Mouse (Mus musculus) gastrocnemius, adult 18-20 months (tissue): Measurements from ENCODE around the gene Snx4. TPM values are rescaled to one million over a fixed set of nuclear protein-coding genes. Genes with fewer than 3 reads are reported as not detected.
A peak's percentile ranks its signal among the peaks of the same experiment; 100 is the strongest.

Experiments used
- DNase-seq: peaks from one replicate; pipeline ENCODE4 v3.0.0; 2021; ENCODE audit warnings: low spot score
- total RNA-seq, 2 experiments: library from RNA; stranded (reverse); gene quantifications; 2 replicates each; pipeline ENCODE4 v1.2.3; 2021

The Snx4 gene
- total RNA-seq, 2 experiments from 2014 or later: 11.5 to 14.8 TPM

DNA sequence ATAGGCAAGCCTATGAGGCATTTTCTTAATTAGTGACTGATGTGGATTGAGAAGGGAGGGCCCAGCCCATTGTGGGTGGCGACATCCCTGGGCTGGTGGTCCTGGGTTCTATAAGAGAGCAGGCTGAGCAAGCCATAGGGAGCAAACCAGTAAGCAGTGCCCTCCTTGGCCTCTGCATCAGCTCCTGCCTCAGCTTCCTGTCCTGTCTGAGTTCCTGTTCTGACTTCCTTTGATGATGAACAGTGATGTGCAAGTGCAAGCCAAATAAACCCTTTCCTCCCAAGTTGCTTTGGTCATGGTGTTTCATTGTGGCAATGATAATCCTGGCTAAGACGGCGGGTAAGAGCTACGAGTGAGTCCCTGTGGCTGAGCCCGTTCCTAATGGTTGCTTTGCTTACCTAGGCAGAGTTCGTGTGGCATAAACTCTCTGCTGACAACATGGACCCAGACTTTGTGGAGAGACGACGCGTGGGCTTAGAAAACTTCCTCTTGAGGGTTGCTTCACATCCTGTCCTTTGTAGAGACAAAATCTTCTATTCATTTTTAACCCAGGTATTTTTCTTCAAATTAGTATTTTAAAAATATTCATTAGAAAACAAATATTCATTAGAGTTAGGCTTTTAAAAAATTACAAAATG is 16.5 kb downstream of the Snx4 start:
- DNase-seq: no peak

DNA sequence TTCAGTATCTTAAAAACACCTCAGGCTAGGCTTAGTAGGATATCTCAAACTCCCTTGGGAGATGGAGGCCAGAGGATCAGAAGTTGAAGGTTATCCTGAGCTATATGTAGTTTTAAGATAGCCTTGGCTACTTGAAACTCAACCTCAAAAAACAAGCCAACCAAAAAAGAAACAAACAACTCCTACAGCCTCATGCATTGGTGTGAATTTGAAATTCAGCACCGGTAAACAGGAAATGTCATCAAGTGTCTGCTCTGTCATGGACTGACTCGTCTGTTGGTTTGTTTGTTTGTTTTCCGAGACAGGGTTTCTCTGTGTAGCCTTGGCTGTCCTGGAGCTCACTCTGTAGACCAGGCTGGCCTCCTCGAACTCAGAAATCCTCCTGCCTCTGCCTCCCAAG is 20.6 kb downstream of the Snx4 start:
- no peak for DNase-seq

DNA sequence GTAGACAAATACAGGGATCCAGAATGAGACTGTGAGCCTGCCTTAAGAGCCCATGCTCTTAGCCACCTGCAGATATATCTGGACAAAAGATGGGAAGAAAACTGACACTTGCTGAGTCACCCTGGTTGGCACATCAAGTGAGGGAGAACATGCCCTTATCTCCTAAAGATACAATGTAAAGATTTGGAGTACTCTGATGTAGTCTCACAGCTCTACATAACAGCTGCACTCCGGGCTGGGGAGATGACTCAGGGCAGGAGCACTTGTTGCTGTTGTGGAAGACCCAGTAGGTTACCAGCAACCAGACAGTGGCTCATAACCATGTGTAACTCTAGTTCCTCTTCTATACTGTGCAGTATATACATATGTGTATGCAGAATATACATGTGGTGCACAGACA is 31.8 kb downstream of the Snx4 start:
- no peak for DNase-seq

DNA sequence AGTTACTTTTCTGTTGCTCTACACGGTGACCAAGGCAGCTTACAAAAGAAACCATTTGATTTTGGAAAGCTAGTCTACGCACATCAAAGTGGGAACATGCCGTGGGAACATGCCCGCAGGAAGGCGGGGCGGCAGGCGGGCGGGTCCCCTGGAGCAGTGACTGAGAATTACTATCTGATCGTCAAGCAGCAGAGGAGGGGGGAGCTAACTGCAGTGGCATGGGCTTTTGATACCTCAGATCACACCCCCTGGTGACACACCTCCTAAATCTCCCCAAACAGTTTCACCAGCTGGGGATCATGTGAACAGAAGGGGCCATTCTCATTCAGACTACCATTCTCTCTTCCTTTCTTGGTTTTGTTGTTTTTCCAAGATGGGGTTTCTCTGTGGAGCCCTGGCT is 37.3 kb downstream of the Snx4 start:
- no peak for DNase-seq

DNA sequence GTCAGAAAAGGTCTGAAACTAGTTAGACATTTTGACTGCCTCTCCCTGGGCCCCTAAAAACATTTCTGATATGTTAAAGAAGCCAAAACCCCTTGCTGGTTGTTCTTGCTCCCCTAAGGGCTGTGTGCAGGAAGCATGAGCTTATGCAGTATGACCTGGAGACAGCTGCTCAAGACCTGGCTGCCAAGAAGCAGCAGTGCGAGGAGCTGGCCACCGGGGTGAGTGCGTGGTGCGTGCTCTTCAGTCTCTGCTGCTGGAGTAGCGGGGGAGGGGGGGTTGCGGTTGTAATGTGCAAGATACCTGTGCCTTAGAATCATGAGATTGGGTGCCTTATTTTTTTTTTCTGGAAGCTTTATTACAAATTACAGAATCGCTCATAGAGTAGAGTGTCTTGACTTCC is 38.7 kb downstream of the Snx4 start:
- no peak for DNase-seq

DNA sequence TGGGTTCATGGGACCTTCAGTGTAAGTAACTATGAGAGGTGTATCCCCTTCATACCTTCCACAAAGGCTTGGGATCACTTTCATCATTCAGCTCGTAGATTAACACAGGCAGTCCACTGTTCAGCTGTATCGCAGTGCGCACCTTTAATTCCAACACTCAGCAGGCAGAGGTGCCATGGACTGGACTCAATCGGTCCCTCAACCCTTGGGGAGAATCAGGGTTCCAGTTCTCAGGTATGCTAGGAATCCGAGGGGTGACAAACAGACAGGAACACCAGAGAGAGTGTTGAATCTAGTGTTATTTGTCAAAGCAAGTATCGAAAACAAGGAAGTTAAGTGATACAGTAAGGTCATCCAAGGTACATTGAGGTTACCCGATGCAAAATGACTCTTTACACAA is 41.0 kb downstream of the Snx4 start:
- DNase-seq: no peak

DNA sequence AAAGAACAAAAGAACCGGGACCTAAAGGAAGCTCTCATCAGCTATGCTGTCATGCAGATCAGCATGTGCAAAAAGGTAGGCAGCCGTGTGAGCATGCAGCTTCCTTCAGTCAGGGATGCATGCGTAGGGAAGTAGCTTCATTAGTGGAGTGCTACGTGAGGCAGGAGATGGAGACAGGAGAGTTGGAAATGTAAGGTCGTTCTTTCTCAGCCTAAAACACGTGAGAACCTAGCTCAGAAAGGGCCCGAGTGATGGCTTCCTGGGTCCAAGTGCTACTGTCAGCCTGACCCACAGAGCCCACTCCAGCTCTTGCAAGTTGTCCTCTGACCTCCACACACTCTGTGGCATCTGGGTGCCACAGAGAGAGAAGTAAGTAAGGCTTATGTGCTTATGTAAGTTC is 43.4 kb downstream of the Snx4 start:
- DNase-seq: no peak

DNA sequence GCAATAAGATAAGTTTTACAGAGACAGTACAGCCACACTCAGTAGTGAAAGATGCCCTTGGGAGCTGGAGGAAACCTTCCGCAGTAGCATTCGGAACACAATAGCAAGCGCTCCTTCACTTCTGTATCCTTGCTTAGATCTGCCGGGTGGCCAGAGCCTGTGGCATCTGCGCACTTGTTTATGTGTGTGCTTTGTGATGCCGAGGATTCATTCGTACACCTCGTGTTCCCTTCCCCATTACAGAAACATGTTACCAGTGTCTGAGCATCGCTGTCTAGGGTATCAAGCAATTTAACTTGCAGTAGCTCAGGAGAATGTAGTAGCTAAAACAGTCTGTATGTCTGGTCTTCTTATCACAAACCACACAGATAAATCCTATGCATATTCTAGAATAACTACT is 44.1 kb downstream of the Snx4 start:
- DNase-seq: no peak

DNA sequence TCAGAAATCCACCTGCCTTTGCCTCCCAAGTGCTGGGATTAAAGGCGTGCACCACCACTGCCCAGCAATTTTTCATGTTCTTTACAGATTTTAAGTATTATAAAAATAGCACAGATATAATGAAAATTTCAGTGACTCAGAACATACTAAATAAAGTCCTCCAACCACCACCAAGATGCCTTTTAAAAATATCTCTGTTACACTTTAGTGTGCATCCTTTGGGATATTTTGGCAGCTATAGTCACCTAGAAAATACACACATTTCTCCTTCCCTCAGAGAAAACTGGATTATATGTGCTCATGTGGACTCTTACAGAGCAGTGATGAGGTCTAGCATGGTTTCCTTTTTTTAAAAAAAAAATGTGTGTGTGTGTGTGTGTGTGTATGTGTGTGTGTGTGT is 46.3 kb downstream of the Snx4 start:
- DNase-seq: no peak

DNA sequence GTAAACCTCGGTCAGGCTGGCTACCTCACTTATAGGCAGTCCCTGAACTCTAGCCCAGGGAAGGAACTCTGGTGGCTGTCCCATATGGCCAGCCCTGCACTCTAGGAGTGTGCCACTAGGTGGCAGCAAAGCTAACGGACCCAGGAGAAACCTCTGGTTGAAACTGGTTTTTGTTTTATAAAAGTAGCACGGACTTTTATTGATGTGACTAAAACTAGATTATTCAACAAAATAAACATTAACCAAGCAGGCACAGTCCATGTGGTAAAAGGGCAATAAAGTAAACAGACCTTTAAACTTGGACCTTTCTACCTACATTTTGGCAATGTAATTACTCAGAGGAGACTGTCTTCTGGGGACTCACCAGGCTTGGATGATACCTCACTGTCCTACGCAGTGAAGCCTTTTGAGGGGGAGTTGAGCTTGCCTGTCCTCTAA is 55.4 kb downstream of the Snx4 start:
- peak; percentile 76 for DNase-seq

DNA sequence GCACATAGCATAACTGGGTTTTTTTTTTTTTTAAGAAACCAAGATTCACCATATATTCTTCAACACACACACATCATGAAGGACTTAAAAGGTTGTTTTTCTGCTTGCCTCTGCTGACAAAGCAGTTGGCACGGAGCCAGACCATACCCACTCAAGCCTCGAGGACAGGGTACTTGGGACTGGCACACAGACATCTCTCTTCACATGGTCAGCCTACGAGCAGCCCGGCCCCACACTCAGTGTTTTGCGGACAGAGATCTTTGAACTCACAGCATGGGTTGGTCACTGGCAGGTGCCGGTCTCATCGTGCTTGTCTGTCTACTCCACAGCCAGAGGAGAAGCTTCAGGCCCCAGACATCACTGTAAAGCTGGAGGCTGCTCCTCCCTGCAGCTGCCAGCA is 56.5 kb downstream of the Snx4 start:
- DNase-seq: no peak

DNA sequence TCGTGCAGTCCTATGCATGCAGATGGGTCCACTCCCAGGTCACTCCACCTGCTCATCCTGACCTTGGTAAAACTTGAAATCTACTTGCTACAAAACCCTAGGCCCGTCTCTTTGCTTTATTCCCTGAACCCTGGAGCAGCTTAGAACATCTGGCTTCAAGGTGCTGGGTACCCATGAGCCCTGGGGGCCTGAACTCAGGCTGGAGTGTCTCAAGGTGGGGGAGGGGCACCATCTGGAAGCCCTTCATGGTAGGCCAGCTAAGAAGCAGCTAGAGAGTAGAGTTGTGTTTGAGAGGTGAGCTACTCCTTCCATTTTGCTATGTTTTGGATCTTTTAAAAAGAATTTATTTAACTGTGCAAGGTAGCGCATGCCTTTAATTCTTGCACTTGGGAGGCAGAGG is 57.8 kb downstream of the Snx4 start:
- DNase-seq: no peak

DNA sequence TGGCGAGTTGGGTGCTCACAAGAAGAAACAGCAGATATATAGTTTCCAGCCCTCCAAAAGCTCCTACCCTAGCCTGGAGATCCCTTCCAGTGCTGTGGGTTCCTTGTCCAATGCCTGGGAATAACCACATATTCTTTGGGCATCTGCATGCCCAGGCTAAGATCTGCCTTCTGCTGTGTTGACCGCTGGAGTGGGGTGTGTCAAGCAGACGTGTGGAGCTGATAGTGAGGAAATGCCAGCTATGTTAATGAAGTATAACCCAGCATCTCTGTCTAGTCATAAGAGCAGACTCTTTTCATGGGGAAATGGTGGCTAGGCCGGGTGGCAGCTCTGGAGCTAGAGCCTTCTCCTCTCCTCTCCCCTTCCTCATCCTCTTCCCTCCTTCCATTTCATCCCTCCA is 64.4 kb downstream of the Snx4 start:
- no peak for DNase-seq

DNA sequence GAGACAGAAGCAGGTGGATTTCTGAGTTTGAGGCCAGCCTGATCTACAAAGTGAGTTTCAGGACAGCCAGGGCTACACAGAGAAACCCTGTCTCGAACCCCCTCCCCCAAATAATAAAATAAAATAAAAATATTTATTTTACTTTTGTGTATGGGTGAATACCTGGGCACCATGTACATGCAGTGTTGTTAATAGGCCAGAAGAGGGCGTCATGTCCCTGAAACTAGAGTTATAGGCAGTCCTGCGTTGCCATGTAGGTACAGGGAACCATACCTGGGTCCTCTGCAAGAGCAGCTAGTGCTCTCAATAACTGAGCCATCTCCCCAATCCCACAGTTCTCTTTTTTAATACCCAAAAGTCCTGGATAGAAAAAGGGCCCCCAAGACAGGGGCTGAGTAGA is 66.4 kb downstream of the Snx4 start:
- no peak for DNase-seq

DNA sequence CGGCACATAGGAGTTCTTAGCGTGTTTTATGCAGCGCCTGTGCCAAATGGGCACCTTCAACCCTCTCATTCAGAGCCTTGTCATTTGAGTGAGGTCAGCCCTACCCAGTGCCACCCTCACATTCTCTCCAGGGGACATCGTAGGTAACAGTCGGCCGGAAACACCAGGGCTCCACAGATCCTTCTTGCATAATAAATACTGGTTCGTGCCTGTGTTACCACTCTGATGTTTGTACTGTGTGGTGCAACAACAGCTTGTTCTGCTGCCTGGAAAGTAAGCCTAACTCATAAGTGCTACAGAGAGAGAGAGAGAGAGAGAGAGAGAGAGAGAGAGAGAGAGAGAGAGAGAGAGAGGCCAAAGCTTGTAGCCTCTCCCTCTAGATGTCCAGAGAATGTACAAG is 66.8 kb downstream of the Snx4 start:
- no peak for DNase-seq

DNA sequence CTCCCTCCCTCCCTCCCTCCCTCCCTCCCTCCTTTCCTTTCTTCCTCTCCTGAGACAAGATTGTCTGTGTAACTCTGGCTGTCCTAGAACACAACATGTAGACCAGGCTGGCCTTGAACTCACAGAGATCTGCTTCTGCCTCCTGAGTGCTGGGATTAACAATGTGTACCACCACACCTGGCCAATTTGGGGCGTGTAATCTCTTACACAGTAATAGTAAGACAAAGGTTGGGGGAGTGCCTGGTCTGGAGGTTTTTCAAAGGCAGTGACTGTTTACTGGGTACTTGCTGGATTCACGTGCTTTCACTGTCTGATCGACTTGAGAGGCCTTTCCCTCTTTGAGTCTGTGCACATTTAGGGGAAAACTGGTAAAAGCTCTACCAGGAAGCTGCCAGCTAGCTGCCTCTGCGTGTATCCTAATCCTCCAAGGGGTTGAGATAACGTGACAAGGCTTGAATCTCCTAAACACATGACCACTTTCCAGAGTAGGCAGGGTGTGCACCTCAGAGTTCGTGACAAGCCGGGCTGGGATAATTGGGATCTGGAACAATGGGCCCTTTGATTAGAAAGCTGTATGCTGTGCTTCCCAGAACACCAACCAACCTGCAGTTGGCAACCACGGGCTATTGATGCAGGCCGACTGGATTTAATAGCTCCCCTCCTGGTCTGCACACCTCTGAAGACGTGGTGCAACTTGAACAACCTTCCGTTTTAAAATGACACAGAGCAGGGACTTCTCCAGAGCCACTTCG is 74.6 kb downstream of the Snx4 start:
- DNase-seq: no peak

DNA sequence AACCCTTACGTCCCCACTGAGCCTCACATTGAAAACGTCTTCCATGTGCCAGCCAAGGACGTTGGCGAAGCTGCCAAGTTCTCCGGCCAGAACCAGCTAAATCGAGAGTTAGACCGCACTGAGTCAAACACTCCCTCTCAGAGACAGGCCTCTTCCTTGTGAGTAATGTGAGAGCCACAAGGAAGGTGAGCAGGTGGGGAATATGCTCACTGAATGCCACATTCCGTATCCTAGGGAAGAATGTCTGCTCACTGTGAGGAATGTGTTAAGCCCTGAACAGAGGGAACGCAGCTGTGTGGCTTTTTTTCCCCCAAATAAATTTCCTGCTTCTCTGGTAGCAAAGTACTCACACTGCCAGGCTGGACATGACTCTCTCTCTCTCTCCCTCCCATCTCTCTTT is 75.3 kb downstream of the Snx4 start:
- DNase-seq: no peak

DNA sequence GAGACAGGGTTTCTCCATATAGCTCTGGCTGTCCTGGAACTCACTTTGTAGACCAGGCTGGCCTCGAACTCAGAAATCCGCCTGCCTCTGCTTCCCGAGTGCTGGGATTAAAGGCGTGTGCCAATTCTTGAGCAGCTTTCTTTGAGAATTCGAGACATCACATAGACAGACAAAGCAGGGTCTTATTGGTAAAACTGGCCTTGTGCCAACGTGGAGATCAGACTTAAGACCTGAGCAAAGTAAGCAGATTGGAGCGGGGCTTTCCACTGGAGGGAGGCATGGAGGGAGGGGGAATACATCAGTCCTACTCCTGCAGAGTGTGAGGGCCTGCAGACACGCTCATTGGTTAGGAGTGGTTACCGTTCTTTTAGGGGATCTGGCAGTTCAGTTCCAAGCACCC is 75.9 kb downstream of the Snx4 start:
- no peak for DNase-seq

DNA sequence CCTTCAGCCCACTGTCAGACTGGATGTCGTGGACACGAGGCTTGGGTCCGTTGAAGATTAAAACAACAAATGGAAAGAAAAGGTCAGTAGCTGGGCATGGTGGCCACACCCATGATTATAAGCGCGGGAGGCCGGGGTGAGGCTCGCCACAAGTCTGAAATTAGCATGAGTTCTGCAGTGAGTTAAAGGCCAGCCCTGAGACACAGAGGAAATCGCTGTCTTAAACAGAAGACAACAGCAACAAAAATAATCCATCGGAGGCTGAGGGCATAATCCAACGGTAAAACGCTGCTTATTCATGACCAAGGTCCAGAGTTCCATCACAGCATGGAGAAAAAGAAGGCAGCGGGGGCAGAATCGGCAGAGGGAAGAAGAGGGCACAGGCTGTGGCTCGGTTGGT is 81.8 kb downstream of the Snx4 start:
- DNase-seq: no peak

DNA sequence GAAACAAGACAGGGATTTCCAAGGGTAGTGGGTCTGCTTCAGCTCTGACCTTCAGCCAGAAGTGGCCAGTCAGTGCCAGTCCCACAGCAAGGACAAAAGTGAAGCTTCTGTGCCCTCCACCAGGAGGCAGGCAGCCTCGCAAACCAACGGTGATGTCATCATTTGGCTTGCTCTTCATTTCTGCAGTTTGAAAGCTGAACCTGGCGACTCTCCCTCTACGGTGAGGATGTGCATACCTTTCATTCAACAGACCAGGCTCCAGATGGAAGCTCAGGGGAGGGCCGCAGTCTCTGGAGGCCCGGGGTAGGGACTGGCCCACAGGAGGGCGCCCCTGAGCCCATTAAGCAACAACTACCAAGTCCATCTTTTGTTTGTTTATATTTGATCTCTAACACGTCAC is 85.9 kb downstream of the Snx4 start:
- DNase-seq: peak; percentile 46

DNA sequence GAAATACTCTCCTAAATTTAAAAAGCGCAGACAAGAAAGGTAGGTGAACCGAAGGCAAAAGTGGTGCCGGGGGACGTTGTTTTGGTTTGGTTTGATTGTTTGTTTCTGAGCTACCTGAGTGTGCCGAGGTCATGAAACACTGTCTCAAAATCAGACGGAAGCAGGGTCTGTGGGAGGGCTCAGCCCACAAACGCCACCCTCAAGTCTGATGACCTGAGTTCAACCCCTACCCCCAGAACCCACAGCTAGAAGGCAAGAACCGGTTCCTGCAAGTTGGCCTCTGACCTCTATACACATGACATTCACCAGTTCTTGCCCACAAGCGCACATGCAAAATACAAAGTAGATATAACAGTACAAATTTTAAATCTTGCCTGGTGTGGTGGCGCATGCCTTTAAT is 86.4 kb downstream of the Snx4 start:
- no peak for DNase-seq

DNA sequence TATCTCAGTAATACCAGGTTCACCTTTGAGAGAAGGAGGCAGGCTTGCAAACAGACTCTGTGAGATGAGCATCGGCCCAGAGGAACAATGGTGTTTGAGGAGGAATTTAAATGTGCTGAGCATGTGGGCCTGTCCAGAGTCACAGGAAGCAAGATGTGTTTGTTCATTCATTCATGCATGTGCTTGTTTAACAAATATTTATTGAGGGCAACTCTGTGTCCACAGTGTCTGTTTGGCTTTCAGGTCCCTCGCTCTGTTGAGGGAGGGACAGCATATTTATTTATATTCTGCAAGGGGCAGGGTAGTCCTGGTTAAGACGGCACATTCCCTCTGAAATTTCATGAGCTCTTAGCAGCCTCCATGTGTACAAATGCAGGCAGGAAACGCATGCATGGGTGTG is 87.2 kb downstream of the Snx4 start:
- DNase-seq: no peak

DNA sequence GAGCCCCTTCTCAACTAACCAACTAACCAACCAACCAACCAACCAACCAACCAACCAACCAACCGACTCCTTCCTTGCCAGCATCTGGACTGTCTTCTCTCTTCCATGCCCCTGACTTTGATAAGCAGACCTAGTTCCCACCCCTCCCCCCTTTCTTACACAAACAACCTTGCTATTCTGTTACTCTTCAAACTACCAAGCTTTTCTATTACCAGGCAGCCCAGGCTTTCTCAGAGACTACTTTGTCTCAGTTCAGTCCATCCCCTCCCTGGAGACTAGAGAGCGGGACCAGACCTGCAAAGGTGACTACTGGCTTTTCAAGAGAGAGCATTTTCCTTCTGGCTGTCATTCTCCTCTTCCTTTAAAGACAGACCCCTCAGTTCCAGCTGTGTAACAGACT is 88.2 kb downstream of the Snx4 start:
- no peak for DNase-seq

DNA sequence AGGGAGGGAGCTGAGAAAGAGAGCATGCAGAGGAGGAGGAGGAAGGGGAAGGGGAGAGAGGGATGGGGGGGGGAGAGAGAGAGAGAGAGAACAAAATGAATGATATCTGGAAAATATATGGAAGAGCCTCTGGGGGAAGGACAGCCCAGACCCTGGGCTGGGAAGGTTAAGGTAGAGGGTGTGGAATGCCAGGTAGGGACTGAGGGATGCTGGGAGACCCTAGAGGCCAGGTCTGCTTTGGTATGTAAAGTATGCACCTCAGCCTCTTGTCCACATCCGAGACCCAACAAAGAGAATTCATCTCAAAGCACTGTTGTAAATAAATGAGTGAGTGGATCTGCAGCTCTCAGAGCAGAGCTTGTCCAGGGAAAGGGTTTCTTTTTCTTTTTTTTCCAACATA is 91.1 kb downstream of the Snx4 start:
- DNase-seq: no peak
